Mouse (Mus musculus) neural tube, embryonic 13.5 days (tissue): ENCODE measurements around the gene Pdk1. TPM values are rescaled to one million over a fixed set of nuclear protein-coding genes. Genes with fewer than 3 reads are reported as not detected.
"Not testable (repeated sequence)": the region's sequence is repeated elsewhere in the genome, so short reads cannot be mapped to it uniquely, and the experiment has no call there.

Source experiments
- ATAC-seq: fragments of 200-750 bp; cut with Nextera tagmentation; 2 replicates; pipeline ENCODE4 v1.8.0; 2017; ENCODE audit warnings: low read depth, mild to moderate bottlenecking, moderate TSS enrichment, moderate library complexity
- H3K27ac ChIP-seq: fragments of 300-500 bp; sonication (generic); replicated peaks from 2 replicates; pipeline ENCODE4 v1.5.1; 2015; ENCODE audit warnings: moderate library complexity, mild to moderate bottlenecking, inconsistent platforms
- H3K27me3 ChIP-seq: fragments of 300-500 bp; sonication (generic); 2 replicates; pipeline ENCODE4 v1.6.1; 2015; ENCODE audit warnings: mild to moderate bottlenecking, inconsistent platforms
- H3K36me3 ChIP-seq: fragments of 300-500 bp; sonication (generic); 2 replicates; pipeline ENCODE4 v1.6.1; 2015; ENCODE audit warnings: mild to moderate bottlenecking, inconsistent platforms
- H3K4me1 ChIP-seq: fragments of 300-500 bp; sonication (generic); replicated peaks from 2 replicates; pipeline ENCODE4 v1.6.1; 2015; ENCODE audit warnings: inconsistent platforms
- H3K4me2 ChIP-seq: fragments of 300-500 bp; sonication (generic); 2 replicates; pipeline ENCODE4 v1.6.1; 2015; ENCODE audit warnings: inconsistent platforms, mild to moderate bottlenecking, moderate library complexity
- H3K4me3 ChIP-seq: fragments of 300-500 bp; sonication (generic); 2 replicates; pipeline ENCODE4 v1.5.1; 2015; ENCODE audit warnings: mild to moderate bottlenecking, inconsistent platforms
- H3K9ac ChIP-seq: fragments of 300-500 bp; sonication (generic); 2 replicates; pipeline ENCODE4 v1.6.1; 2015; ENCODE audit warnings: moderate library complexity, mild to moderate bottlenecking, inconsistent platforms
- H3K9me3 ChIP-seq: fragments of 300-500 bp; sonication (generic); 2 replicates; pipeline ENCODE4 v1.6.1; 2016; ENCODE audit warnings: inconsistent platforms
- WGBS: fragments of 180-500 bp; shearing (Covaris S2); methylation state at CpG from one replicate; pipeline ENCODE4 v1.1.7; 2015; 5-methylcytosine and 5-hydroxymethylcytosine counted together
- polyA plus RNA-seq: library from polyadenylated mRNA; unstranded; fragments of >200 nt; fragmentation: Nextera tagmentation; extraction: Ambion mirVana; gene quantifications from 2 replicates; pipeline ENCODE4 v1.2.1, GENCODE M21; 2015

Gene Pdk1
- polyA plus RNA-seq, 1 experiment from 2014 or later: 12.0 TPM

DNA sequence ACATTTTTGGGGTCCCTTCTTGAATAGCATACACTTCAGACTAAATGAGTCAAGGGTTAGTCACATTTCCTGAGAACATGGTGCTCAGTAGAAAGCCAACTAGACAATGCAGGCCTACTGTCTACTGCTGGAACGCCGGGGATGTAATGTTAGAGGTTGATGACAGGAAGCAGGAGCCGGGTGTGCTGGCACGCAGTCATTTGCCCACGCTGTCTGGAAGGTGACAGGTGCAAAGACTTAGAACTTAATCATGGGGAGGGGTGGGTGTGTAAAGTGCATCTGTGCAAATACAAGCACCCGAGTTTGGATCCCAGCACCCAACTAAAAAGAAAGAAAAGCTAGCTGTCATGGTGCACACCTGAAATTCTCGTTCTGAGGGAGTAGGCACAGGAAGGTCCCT, 32.1 kb downstream of the Pdk1 start:
- 89% methylated on average over 7 of the region's 7 CpGs for WGBS
- H3K4me1 ChIP-seq: no peaks in the 10 kb centered on the region
- H3K9me3 ChIP-seq: no peaks in the 10 kb centered on the region
- no peaks in the 10 kb centered on the region for H3K27me3 ChIP-seq
- no peak for ATAC-seq
- no peak overlapping the region for H3K4me3 ChIP-seq
- no peaks in the 10 kb centered on the region for H3K36me3 ChIP-seq
- H3K27ac ChIP-seq: no peak overlapping the region
- no peak overlapping the region for H3K9ac ChIP-seq
- no peak overlapping the region for H3K4me2 ChIP-seq

DNA sequence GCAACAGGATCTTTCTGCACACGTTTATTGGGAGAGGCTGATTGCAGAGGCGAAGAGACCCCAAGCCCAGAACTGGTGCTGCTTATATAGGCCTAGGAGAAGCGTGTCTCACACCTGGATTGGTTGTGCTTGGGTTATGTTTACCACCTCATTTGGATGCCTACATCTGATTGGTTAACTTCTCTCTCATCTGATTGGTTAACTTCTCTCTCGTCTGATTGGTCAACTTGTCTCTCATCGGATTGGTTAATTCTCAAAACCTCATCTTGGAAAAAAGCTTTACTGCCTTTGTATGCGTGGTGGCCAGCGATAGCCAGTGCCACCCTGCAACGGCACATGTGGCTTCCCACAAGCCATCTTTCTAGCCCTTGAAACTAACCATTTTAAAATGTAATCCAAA, 33.3 kb downstream of the Pdk1 start:
- not testable (repeated sequence) for ATAC-seq, H3K27me3 ChIP-seq, H3K27ac ChIP-seq, H3K36me3 ChIP-seq, H3K9ac ChIP-seq, H3K4me2 ChIP-seq, H3K4me3 ChIP-seq, H3K4me1 ChIP-seq, H3K9me3 ChIP-seq
- 92% methylated on average over 8 of the region's 8 CpGs for WGBS

DNA sequence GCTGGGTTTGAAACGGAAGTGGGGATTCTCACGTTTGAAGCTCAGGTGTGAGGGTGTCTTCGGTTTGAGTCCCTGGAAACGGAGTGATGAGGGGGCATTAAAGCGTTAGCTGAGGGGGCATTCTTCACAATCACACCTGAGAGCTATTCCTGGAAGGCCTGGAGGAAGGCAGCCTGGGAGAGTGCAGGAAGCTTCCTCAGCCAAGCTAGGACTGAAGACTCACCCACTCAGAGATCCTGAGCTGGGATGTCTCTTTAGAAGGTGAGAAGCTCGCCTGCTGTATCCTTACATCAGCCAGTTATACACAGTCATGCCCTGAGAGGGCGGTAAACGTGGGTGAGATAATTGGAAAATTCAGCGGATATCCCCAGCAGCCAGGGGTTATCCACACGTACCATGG, 40.9 kb downstream of the Pdk1 start:
- Histone ChIP-seq H3K9me3 (no peaks in the 10 kb centered on the region), H3K4me1 (no peaks in the 10 kb centered on the region), H3K4me2 (no peak overlapping the region), H3K9ac (no peak overlapping the region), H3K4me3 (no peak overlapping the region), H3K27me3 (no peaks in the 10 kb centered on the region), H3K36me3 (no peaks in the 10 kb centered on the region), H3K27ac (no peak overlapping the region)
- ATAC-seq: no peak
- whole genome bisulfite sequencing: 79% methylated on average over 10 of the region's 10 CpGs

DNA sequence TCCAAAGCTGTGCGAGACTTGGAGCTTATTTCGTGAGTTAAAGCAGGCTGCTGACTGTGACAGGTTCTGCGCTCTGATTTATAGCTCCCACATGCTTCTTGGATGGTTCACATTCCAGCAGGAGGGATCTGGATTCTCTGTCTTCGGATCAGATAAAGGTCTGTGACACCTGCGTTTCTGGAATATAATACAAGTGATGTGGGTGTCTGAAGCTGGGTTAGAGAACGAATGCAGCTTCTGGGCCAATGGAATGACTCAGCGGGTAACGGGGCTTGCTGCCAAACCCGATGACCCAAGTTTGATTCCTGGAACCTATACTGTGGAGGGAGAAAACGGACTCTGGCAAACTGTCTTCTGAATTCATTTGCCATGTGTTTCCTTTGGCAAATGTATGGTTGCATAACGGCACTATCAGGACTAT, 46.2 kb downstream of the Pdk1 start:
- no peaks in the 10 kb centered on the region for H3K27me3 ChIP-seq
- no peak for ATAC-seq
- H3K9me3 ChIP-seq: no peaks in the 10 kb centered on the region
- H3K4me1 ChIP-seq: no peaks in the 10 kb centered on the region
- no peak overlapping the region for H3K9ac ChIP-seq
- H3K4me3 ChIP-seq: no peak overlapping the region
- no peaks in the 10 kb centered on the region for H3K36me3 ChIP-seq
- H3K27ac ChIP-seq: no peak overlapping the region
- 71% methylated on average over 11 of the region's 11 CpGs for WGBS
- no peak overlapping the region for H3K4me2 ChIP-seq

DNA sequence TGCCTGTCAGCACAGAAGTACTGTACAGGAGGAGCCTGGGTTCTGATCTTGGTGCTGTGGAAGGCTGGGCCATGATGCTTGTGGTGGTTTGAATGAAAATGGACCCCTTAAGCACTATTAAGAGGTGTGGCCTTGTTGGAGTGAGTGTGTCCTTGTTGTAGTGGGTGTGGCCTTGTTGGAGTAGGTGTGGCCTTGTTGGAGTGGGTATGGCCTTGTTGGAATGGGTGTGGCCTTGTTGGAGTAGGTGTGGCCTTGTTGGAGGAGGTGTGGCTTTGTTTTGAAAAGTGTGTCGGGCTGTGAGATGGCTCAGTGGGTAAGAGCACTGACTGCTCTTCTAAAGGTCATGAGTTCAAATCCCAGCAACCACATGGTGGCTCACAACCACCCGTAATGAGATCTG, 51.9 kb downstream of the Pdk1 start:
- not testable (repeated sequence) for H3K9ac ChIP-seq, H3K27ac ChIP-seq, H3K27me3 ChIP-seq, H3K36me3 ChIP-seq, H3K4me3 ChIP-seq, ATAC-seq, H3K9me3 ChIP-seq, H3K4me2 ChIP-seq, H3K4me1 ChIP-seq
- 94% methylated on average over 2 of the region's 2 CpGs for WGBS

DNA sequence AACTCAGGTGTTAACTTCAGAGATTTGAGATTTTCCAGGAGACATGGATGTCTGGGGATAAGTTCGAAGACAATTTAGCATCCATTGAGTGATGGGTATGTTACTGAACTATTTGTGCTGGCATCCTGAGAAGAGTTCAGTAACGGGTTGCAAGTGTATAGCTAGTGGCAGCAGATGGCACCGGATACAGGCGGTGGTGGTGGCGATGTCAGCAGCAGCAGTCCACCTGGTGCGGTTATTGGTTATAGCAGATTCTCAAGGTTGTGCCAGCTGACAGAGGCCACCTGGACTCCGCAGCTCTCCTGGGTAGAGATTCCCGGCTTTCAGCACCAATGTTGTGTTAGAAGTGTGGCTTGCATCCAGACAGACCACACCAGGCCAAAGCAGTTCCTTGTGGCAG, 61.0 kb downstream of the Pdk1 start:
- Histone ChIP-seq H3K4me2 (no peak overlapping the region), H3K4me3 (no peak overlapping the region), H3K27me3 (no peaks in the 10 kb centered on the region), H3K36me3 (no peaks in the 10 kb centered on the region), H3K27ac (no peak overlapping the region), H3K9me3 (no peaks in the 10 kb centered on the region), H3K9ac (no peak overlapping the region), H3K4me1 (no peaks in the 10 kb centered on the region)
- 88% methylated on average over 8 of the region's 8 CpGs for WGBS
- ATAC-seq: no peak

DNA sequence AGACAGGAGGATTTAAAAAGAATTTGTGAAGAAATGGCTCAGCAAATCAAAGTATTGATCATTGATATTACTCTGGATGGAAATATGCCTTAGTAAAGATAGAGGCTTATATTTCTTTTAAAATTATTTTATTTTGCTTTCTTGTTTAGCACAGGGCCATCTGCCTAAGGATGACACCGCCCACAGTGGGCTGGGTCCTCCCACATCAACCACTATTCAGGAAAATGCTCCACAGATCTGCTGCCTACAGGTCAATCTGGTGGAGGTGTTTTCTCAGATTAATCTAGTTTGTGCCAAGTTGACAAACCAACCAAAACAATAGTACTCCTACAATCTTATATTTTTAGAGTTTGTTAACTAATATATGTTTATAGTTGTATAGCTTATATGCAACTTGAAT, 63.7 kb downstream of the Pdk1 start:
- H3K9me3 ChIP-seq: no peaks in the 10 kb centered on the region

GRCm38 (mm10) chr2:71937649-71938308, 64.8 kb downstream of the Pdk1 start:
- Histone ChIP-seq H3K36me3 (no peaks in the 10 kb centered on the region), H3K4me2 (no peak overlapping the region), H3K4me1 (no peaks in the 10 kb centered on the region), H3K9ac (no peak overlapping the region), H3K27me3 (no peaks in the 10 kb centered on the region), H3K27ac (no peak overlapping the region), H3K9me3 (no peaks in the 10 kb centered on the region), H3K4me3 (no peak overlapping the region)
- 79% methylated on average over 3 of the region's 3 CpGs for WGBS
- no peak for ATAC-seq

More for the DNA sequence above, 63.7 kb downstream of the Pdk1 start:
- H3K4me3 ChIP-seq: no peak overlapping the region
- no peaks in the 10 kb centered on the region for H3K4me1 ChIP-seq
- no peak overlapping the region for H3K4me2 ChIP-seq
- no peak for ATAC-seq
- H3K36me3 ChIP-seq: no peaks in the 10 kb centered on the region
- no peak overlapping the region for H3K9ac ChIP-seq
- H3K27me3 ChIP-seq: no peaks in the 10 kb centered on the region
- WGBS: 91% methylated on average over 1 of the region's 1 CpGs
- no peak overlapping the region for H3K27ac ChIP-seq

GRCm38 (mm10) chr2:71938716-71939393, 65.8 kb downstream of the Pdk1 start:
- 60% methylated on average over 6 of the region's 6 CpGs for WGBS
- H3K27ac ChIP-seq: no peak overlapping the region
- H3K9me3 ChIP-seq: no peaks in the 10 kb centered on the region
- H3K4me3 ChIP-seq: no peak overlapping the region
- ATAC-seq: no peak
- no peak overlapping the region for H3K4me2 ChIP-seq
- H3K36me3 ChIP-seq: no peaks in the 10 kb centered on the region
- no peak overlapping the region for H3K9ac ChIP-seq
- no peaks in the 10 kb centered on the region for H3K4me1 ChIP-seq
- H3K27me3 ChIP-seq: no peaks in the 10 kb centered on the region

DNA sequence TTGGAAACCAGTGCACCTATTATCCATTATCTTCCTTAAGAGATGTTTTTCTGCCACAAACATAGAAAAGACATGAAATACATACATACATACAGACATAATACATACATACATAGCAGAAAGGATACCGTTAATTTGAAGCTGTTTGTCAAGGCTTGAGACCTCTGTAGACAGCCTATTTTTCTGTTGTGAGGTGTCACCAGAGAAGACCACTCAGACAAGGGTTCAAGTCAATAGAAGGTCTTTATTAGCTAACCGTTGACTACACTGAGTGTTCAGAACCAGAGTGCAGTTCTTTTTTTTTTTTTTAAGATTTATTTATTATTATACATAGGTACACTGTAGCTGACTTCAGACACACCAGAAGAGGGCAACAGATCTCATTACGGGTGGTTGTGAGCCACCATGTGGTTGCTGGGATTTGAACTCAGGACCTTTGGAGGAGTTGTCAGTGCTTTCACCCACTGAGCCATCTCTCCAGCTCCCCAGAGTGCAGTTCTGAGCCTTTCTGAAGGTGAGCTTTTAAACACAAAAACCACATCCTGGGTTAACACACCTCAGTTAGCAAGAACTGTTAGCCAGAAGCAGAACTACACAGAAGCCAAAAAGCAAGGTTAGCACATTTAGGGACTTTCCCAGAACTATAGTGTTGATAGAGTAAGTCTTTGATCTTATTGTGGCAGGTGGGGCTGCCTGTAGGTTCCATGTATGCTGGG, 68.1 kb downstream of the Pdk1 start:
- Histone ChIP-seq H3K4me3 (no peak overlapping the region), H3K36me3 (no peaks in the 10 kb centered on the region), H3K9ac (no peak overlapping the region), H3K9me3 (no peaks in the 10 kb centered on the region), H3K4me1 (no peaks in the 10 kb centered on the region), H3K27ac (no peak overlapping the region), H3K27me3 (no peaks in the 10 kb centered on the region), H3K4me2 (no peak overlapping the region)
- WGBS: 92% methylated on average over 3 of the region's 3 CpGs
- no peak for ATAC-seq

- no peaks in the 10 kb centered on the region for H3K4me1 ChIP-seq
- H3K9me3 ChIP-seq: no peaks in the 10 kb centered on the region
- 88% methylated on average over 5 of the region's 5 CpGs for WGBS
- H3K4me2 ChIP-seq: no peak overlapping the region
- no peaks in the 10 kb centered on the region for H3K36me3 ChIP-seq
- no peaks in the 10 kb centered on the region for H3K27me3 ChIP-seq
- no peak overlapping the region for H3K4me3 ChIP-seq
- no peak overlapping the region for H3K9ac ChIP-seq
- no peak for ATAC-seq
- H3K27ac ChIP-seq: no peak overlapping the region
Observed at GRCm38 (mm10) chr2:71941721-71942087, 68.7 kb downstream of the Pdk1 start.

DNA sequence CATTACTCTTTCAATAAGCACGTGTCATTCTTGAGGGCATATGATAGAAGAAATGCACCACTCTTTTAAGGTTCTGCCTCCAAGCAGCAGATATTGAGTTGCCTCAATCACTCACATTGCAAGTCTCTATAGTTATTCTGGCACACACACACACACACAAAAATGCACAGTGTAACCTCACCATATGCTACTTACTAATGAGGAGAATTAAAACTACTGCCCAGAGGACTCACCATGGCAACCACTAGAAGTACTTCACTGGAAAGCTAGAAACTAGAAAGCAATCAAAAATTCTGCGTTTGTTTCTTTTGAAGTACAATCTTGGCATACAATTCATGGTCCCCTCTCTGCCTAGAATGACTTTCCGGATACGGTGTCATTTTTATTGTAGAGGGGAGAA, 78.2 kb downstream of the Pdk1 start:
- Histone ChIP-seq H3K9me3 (no peaks in the 10 kb centered on the region), H3K4me2 (no peak overlapping the region), H3K4me1 (no peaks in the 10 kb centered on the region), H3K27ac (no peak overlapping the region), H3K36me3 (no peaks in the 10 kb centered on the region), H3K9ac (no peak overlapping the region), H3K27me3 (no peaks in the 10 kb centered on the region), H3K4me3 (no peak overlapping the region)
- no peak for ATAC-seq
- WGBS: 78% methylated on average over 4 of the region's 4 CpGs
